18 mouse cellular contexts compared by ENCODE assay signal in genomic region chr4:53269251-53269842, GRCm38 (mm10).
DNase-seq lines count a peak whose midpoint lies in the region; ATAC-seq lines count a peak whose summit lies in the region.
"Had no signal": no experiment of that assay in that cellular context is flagged by ENCODE, and none has a peak within 500 bp of the region (broad histone marks: within the 10 kb centered on the region; RNA-seq: fewer than 3 reads in every experiment).

No protein-coding gene starts in this region.

- WGBS in heart, embryonic 12.5 days, result 76% methylated on average over 5 of the region's 5 CpGs
- WGBS in lung, embryonic 15.5 days, result 86% methylated on average over 5 of the region's 5 CpGs
- whole genome bisulfite sequencing in embryonic facial prominence, embryonic 12.5 days, result 85% methylated on average over 5 of the region's 5 CpGs
- WGBS in stomach, embryonic 16.5 days, result 90% methylated on average over 5 of the region's 5 CpGs

- H3K4me2 ChIP-seq in heart, embryonic 12.5 days, result no peak overlapping the region
- no peak overlapping the region for H3K4me2 ChIP-seq in lung, embryonic 15.5 days
- no peak overlapping the region for H3K4me2 ChIP-seq in embryonic facial prominence, embryonic 12.5 days (replicated peaks)
- no peak overlapping the region for H3K4me2 ChIP-seq in stomach, embryonic 16.5 days (ENCODE audit: low read depth, low read length)
- H3K4me2 ChIP-seq: forebrain, embryonic 15.5 days; hindbrain, embryonic 15.5 days; neural tube, embryonic 13.5 days; stomach, embryonic 15.5 days had no signal

- H3K27ac ChIP-seq in heart, embryonic 12.5 days (ENCODE audit: poor library complexity, severe bottlenecking), result no peak overlapping the region
- peak overlapping the region; percentile 70 for H3K27ac ChIP-seq in lung, embryonic 15.5 days
- H3K27ac ChIP-seq in embryonic facial prominence, embryonic 12.5 days, result no peak overlapping the region
- H3K27ac ChIP-seq in stomach, embryonic 16.5 days (ENCODE audit: low read length), result no peak overlapping the region
- H3K27ac ChIP-seq: forebrain, embryonic 15.5 days; gastrocnemius, adult 2 months; hindbrain, embryonic 15.5 days; liver, embryonic 14.5 days; neural tube, embryonic 13.5 days; stomach, embryonic 15.5 days had no signal

- peaks cover 8% of the 10 kb centered on the region for H3K4me1 ChIP-seq in heart, embryonic 12.5 days (replicated peaks)
- H3K4me1 ChIP-seq in lung, embryonic 15.5 days, result peaks cover 3% of the 10 kb centered on the region
- peaks cover 1% of the 10 kb centered on the region; the same call in 1 of the 2 replicates for H3K4me1 ChIP-seq in embryonic facial prominence, embryonic 12.5 days
- H3K4me1 ChIP-seq in stomach, embryonic 16.5 days (ENCODE audit: control insufficient read depth, insufficient read depth, low read length), result 0 out of 2 replicates have a peak, but pooled peaks cover 5% of the 10 kb centered on the region

- peak; percentile 45; the same call in 1 of the 2 replicates for ATAC-seq in heart, embryonic 12.5 days (ENCODE audit: insufficient number of reproducible peaks, low FRiP score)
- peak; percentile 37; the same call in 1 of the 2 replicates for ATAC-seq in lung, embryonic 15.5 days (ENCODE audit: borderline replicate concordance, extremely low read depth, low FRiP score, low TSS enrichment)
- peak; percentile 59; the same call in 1 of the 2 replicates for ATAC-seq in embryonic facial prominence, embryonic 12.5 days (ENCODE audit: insufficient number of reproducible peaks, insufficient read depth, low FRiP score, low TSS enrichment)
- ATAC-seq in stomach, embryonic 16.5 days (ENCODE audit: insufficient read depth, low FRiP score), result 0 out of 2 replicates have a peak, but pooled peaks have one; percentile 11
- ATAC-seq: forebrain, embryonic 15.5 days had no signal

- H3K9me3 ChIP-seq in heart, embryonic 12.5 days (replicated peaks), result peaks cover 2% of the 10 kb centered on the region
- no peaks in the 10 kb centered on the region for H3K9me3 ChIP-seq in lung, embryonic 15.5 days
- no peaks in the 10 kb centered on the region for H3K9me3 ChIP-seq in embryonic facial prominence, embryonic 12.5 days
- H3K9me3 ChIP-seq in stomach, embryonic 16.5 days (replicated peaks; ENCODE audit: control insufficient read depth, low read length), result no peaks in the 10 kb centered on the region
- H3K9me3 ChIP-seq: forebrain, embryonic 15.5 days; hindbrain, embryonic 15.5 days; neural tube, embryonic 13.5 days; stomach, embryonic 15.5 days had no signal

- H3K27me3 ChIP-seq in heart, embryonic 12.5 days (replicated peaks), result no peaks in the 10 kb centered on the region
- H3K27me3 ChIP-seq in lung, embryonic 15.5 days, result no peaks in the 10 kb centered on the region
- H3K27me3 ChIP-seq in embryonic facial prominence, embryonic 12.5 days, result no peaks in the 10 kb centered on the region
- no peaks in the 10 kb centered on the region for H3K27me3 ChIP-seq in stomach, embryonic 16.5 days (ENCODE audit: control insufficient read depth, insufficient read depth, low read length)
- H3K27me3 ChIP-seq: forebrain, embryonic 15.5 days; hindbrain, embryonic 15.5 days; neural tube, embryonic 13.5 days; stomach, embryonic 15.5 days had no signal

- no peaks in the 10 kb centered on the region for H3K36me3 ChIP-seq in heart, embryonic 12.5 days
- no peaks in the 10 kb centered on the region for H3K36me3 ChIP-seq in lung, embryonic 15.5 days
- H3K36me3 ChIP-seq in embryonic facial prominence, embryonic 12.5 days, result no peaks in the 10 kb centered on the region
- no peaks in the 10 kb centered on the region for H3K36me3 ChIP-seq in stomach, embryonic 16.5 days (ENCODE audit: control insufficient read depth, insufficient read depth, low read length)
- H3K36me3 ChIP-seq: forebrain, embryonic 15.5 days; hindbrain, embryonic 15.5 days; neural tube, embryonic 13.5 days; stomach, embryonic 15.5 days had no signal

- DNase-seq in heart, postnatal 25 days (ENCODE audit: low spot score), result no peak
- DNase-seq in lung, postnatal 14 days, result no peak
- DNase-seq in kidney, postnatal 36 days, result no peak
- DNase-seq: cerebellum, adult 11-12 months; kidney, adult 18-20 months; kidney, postnatal 25 days; retina, postnatal 1 day; thymus, postnatal 25 days had no signal

- intact Hi-C loops in heart, postnatal 25 days (cut with DNase I), result loop anchor here (5.0 kb wide), 1 partner anchor 53 kb away; no protein-coding TSS in a partner anchor

- H3K9ac ChIP-seq in heart, embryonic 12.5 days, result no peak overlapping the region
- H3K9ac ChIP-seq in lung, embryonic 15.5 days, result no peak overlapping the region
- no peak overlapping the region for H3K9ac ChIP-seq in embryonic facial prominence, embryonic 12.5 days
- H3K9ac ChIP-seq in stomach, embryonic 16.5 days (ENCODE audit: low read length), result no peak overlapping the region
- H3K9ac ChIP-seq: forebrain, embryonic 15.5 days; hindbrain, embryonic 15.5 days; liver, embryonic 14.5 days; neural tube, embryonic 13.5 days; stomach, embryonic 15.5 days had no signal

- H3K4me3 ChIP-seq in heart, embryonic 12.5 days, result no peak overlapping the region
- no peak overlapping the region for H3K4me3 ChIP-seq in lung, embryonic 15.5 days
- no peak overlapping the region for H3K4me3 ChIP-seq in embryonic facial prominence, embryonic 12.5 days
- no peak overlapping the region for H3K4me3 ChIP-seq in stomach, embryonic 16.5 days (replicated peaks; ENCODE audit: low read length)
- H3K4me3 ChIP-seq: forebrain, embryonic 15.5 days; gastrocnemius, adult 2 months; hindbrain, embryonic 15.5 days; neural tube, embryonic 13.5 days; stomach, embryonic 15.5 days had no signal
